Mouse (Mus musculus): ENCODE data around the gene Racgap1.

DNA sequence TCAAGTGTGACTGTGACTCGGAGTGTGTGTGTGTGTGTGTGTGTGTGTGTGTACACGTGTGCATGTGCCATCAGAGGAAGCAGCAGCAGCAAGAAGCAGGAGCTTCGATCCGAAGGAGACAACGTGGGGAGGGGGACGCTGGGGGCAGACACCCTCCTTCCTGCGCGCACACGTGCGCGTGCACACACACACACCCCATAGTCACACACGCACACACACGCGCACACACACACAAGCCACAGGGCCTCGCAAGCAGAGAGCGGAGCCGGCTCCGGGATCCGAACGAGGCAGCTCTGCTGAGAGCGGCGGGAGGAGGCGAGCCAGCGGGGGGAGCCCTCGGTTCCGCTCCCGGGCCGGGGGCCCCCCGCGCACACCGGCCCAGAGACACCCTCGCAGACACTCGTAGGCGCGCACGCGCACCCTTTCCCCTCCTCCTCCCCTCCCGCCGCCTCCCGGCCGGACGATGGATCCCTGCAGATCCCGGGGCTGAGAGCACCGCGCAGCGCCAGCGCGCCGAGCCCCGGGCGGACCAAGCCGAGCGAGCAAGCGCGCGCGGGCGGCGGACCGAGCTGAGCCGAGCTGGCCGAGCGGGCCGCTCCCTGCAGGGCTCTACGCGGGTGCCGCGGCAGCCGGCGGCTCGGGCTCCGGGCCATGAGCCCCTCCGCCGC is 18.8 kb upstream of the Racgap1 start, which contains the start of gene Asic1:
- TF ChIP-seq CTCF (conservative IDR thresholded peaks at IDR 0.05; ENCODE audit: insufficient read depth, insufficient read length, low read depth, low read length) (no peak), POLR2A (IDR thresholded peaks at IDR 0.05; ENCODE audit: low read depth, low read length) (no peak)
